In the genomic region with DNA sequence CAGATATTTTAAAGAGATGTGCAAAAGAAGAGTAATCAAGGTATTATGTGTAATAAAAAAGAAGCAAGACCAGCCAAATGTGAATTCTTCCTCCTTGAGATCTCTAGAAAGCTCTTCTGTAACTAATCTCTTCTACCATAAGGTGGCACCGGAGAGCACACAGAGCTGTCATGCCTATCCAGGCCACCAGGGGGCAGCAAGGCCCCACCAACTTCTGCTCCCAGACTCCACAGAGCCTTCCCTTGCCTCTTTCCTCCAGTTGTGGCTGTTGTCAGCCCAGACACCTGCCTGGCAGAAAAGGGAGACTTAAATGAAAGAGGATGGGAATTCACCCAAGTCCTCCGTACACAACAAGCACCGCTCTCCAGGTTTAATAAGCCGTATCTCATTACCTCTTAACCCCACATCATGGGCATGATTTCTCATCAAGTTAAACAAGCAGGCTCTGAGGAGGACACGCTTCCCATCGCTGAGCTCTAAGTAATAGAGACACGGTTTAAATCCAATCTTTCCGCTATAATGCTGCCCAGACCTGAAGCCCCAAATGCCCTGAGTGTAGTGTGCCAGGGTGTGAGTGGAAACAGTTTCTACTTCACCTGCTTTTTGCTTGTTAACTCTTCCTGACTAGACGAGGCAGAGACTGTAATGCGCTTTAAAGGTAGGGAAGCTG, we compare ENCODE assay signal across 9 mouse cellular contexts. TPM values are rescaled to one million over a fixed set of nuclear protein-coding genes. Genes with fewer than 3 reads are reported as not detected.
DNase-seq lines count a peak whose midpoint lies in the region; ATAC-seq lines count a peak whose summit lies in the region.
"Had no signal": no experiment of that assay in that cellular context is flagged by ENCODE, and none has a peak within 500 bp of the region (broad histone marks: within the 10 kb centered on the region; RNA-seq: fewer than 3 reads in every experiment).

No protein-coding gene starts in this region.

- intact Hi-C loops in left cerebral cortex, postnatal 36 days (cut with DNase I), result loop anchor here (1.0 to 5.0 kb wide), 3 partner anchors 51 to 894 kb away; a partner anchor contains a TSS

- ATAC-seq in kidney, embryonic 14.5 days (ENCODE audit: low FRiP score, low TSS enrichment), result no peak

- no peak overlapping the region for H3K4me3 ChIP-seq in kidney, embryonic 14.5 days (ENCODE audit: low read length)
- H3K4me3 ChIP-seq: embryonic facial prominence, embryonic 13.5 days had no signal

- DNase-seq in kidney, adult 11 months, result peak; percentile 25
- DNase-seq in c-Kit-positive CD71-positive TER-119-positive erythroid progenitor cells, embryonic 14.5 days (ENCODE audit: low spot score), result peak; percentile 42
- peak; percentile 73 for DNase-seq in forelimb bud, embryonic 11.5 days (ENCODE audit: low read depth, low spot score)
- peak; percentile 47 for DNase-seq in hindlimb bud, embryonic 11.5 days (ENCODE audit: extremely low spot score, low read depth, low spot score)
- peak; percentile 72 to 79 for DNase-seq in left cerebral cortex, postnatal 36 days (ENCODE audit: low spot score in 2 of 2)
- peak; percentile 40 to 54 for DNase-seq in natural killer cell, adult 2 months (ENCODE audit: low spot score in 2 of 2)
- peak; percentile 70 for DNase-seq in splenic B cell, adult 2 months (ENCODE audit: low read depth, low spot score)

- 63% methylated on average over 10 of the region's 10 CpGs for WGBS in kidney, embryonic 14.5 days

- H3K27me3 ChIP-seq in kidney, embryonic 14.5 days (ENCODE audit: control insufficient read depth, insufficient read depth, low read length), result no peaks in the 10 kb centered on the region
- no peaks in the 10 kb centered on the region for H3K27me3 ChIP-seq in splenic B cell, adult 2 months (ENCODE audit: control insufficient read depth, insufficient read depth, low read length, poor library complexity, severe bottlenecking)

- no peak overlapping the region for H3K4me2 ChIP-seq in kidney, embryonic 14.5 days (replicated peaks; ENCODE audit: low read depth, low read length)
- H3K4me2 ChIP-seq: embryonic facial prominence, embryonic 13.5 days had no signal

- no peaks in the 10 kb centered on the region for H3K36me3 ChIP-seq in kidney, embryonic 14.5 days (ENCODE audit: control insufficient read depth, insufficient read depth, low read length)
- no peaks in the 10 kb centered on the region for H3K36me3 ChIP-seq in splenic B cell, adult 2 months (ENCODE audit: control insufficient read depth, insufficient read depth, low read length, poor library complexity, severe bottlenecking)
- H3K36me3 ChIP-seq: embryonic facial prominence, embryonic 13.5 days had no signal

- H3K4me1 ChIP-seq in kidney, embryonic 14.5 days (ENCODE audit: control insufficient read depth, insufficient read depth, low read length), result no peaks in the 10 kb centered on the region

- no peak overlapping the region for H3K9ac ChIP-seq in kidney, embryonic 14.5 days (ENCODE audit: low read depth, low read length)
- H3K9ac ChIP-seq: embryonic facial prominence, embryonic 13.5 days had no signal

- no peak overlapping the region for H3K27ac ChIP-seq in kidney, embryonic 14.5 days (ENCODE audit: low read depth, low read length)
- H3K27ac ChIP-seq: embryonic facial prominence, embryonic 13.5 days had no signal

- H3K9me3 ChIP-seq in kidney, embryonic 14.5 days (ENCODE audit: control insufficient read depth, low read length), result no peaks in the 10 kb centered on the region
- H3K9me3 ChIP-seq: embryonic facial prominence, embryonic 13.5 days had no signal

RNA-seq across cellular contexts. Expression of a gene that starts 28.1 kb away (rescaled TPM):
- 3.4 and 3.8 TPM in 2 replicates for polyA plus RNA-seq in kidney, embryonic 14.5 days (2014; fragmentation: Nextera tagmentation; extraction: Ambion mirVana)
- 10 to 100 TPM; 73.7 to 79.1 TPM for total RNA-seq in left cerebral cortex, postnatal 36 days (2021)

RNA-seq across cellular contexts. Expression of a gene that starts 39.1 kb away (rescaled TPM):
- 0.92 and 2.7 TPM in 2 replicates for polyA plus RNA-seq in kidney, embryonic 14.5 days (2014; fragmentation: Nextera tagmentation; extraction: Ambion mirVana)
- total RNA-seq in left cerebral cortex, postnatal 36 days (2021), result not detected

RNA-seq across cellular contexts. Expression of a gene that starts 42.1 kb away (rescaled TPM):
- polyA plus RNA-seq in kidney, embryonic 14.5 days (2014; fragmentation: Nextera tagmentation; extraction: Ambion mirVana), result not detected in 2 replicates
- not detected for total RNA-seq in left cerebral cortex, postnatal 36 days (2021)
- polyA plus RNA-seq: embryonic facial prominence, embryonic 13.5 days had no signal

RNA-seq across cellular contexts. Expression of a gene that starts 49.2 kb away (rescaled TPM):
- polyA plus RNA-seq in kidney, embryonic 14.5 days (2014; fragmentation: Nextera tagmentation; extraction: Ambion mirVana), result 0.74 and 0.93 TPM in 2 replicates
- under 1 TPM in 1 of 2 experiments, not detected in 1; 0.88 TPM for total RNA-seq in left cerebral cortex, postnatal 36 days (2021)

Comparison
In these comparisons a context has a peak if more than half of its experiments do, and no peak if none do; other contexts are left out.
1. DNase-seq: peak in every context shown above with its lines; median percentile 76 in left cerebral cortex, postnatal 36 days; 73 in forelimb bud, embryonic 11.5 days; 70 in splenic B cell, adult 2 months; 47 in hindlimb bud, embryonic 11.5 days; 47 in natural killer cell, adult 2 months; 42 in c-Kit-positive CD71-positive TER-119-positive erythroid progenitor cells, embryonic 14.5 days; 25 in kidney, adult 11 months.